Mouse (Mus musculus) hematopoietic stem cell, adult 5-6 weeks (primary cell): ENCODE data around the gene Rnf145. TPM values are rescaled to one million over a fixed set of nuclear protein-coding genes. Genes with fewer than 3 reads are reported as not detected.
"Not testable (repeated sequence)": the region's sequence is repeated elsewhere in the genome, so short reads cannot be mapped to it uniquely, and the experiment has no call there.

Experiments
- ATAC-seq, 2 experiments: fragments of 125-278 bp in 1 of 2; replicated peaks in 1 of 2; 2 replicates each; pipeline ENCODE4 v1.8.0; 2016 to 2017; ENCODE audit warnings: inconsistent platforms in 2 of 2, mild to moderate bottlenecking in 2 of 2, moderate number of reproducible peaks in 2 of 2, low read depth in 1 of 2, moderate TSS enrichment in 1 of 2; ENCODE audit not compliant: low FRiP score in 2 of 2, poor library complexity in 2 of 2, severe bottlenecking in 2 of 2, insufficient read depth in 1 of 2, low TSS enrichment in 1 of 2
- total RNA-seq: library from RNA; stranded (forward); fragments of 172-1452, 232-1000 nt; gene quantifications from 2 replicates; pipeline ENCODE4 v1.2.3, GENCODE M21; 2017

The Rnf145 gene
- total RNA-seq, 1 experiment from 2014 or later: 44.7 TPM

- peak; percentile 71 to 84 for ATAC-seq
Observed at GRCm38 (mm10) chr11:44545181-44545580, 26.4 kb downstream of the Rnf145 start.

- peak; percentile 54 to 60 for ATAC-seq
Observed at GRCm38 (mm10) chr11:44546250-44546649, 27.5 kb downstream of the Rnf145 start.

- no peak for ATAC-seq
Observed at GRCm38 (mm10) chr11:44547651-44548196, 29.0 kb downstream of the Rnf145 start.

- ATAC-seq: no peak
Observed at GRCm38 (mm10) chr11:44548816-44549215, 30.1 kb downstream of the Rnf145 start.

- ATAC-seq: no peak
Observed at GRCm38 (mm10) chr11:44549511-44550278, 30.9 kb downstream of the Rnf145 start.

- ATAC-seq: no peak
Observed at GRCm38 (mm10) chr11:44550996-44551395, 32.2 kb downstream of the Rnf145 start.

- ATAC-seq: no peak
Observed at GRCm38 (mm10) chr11:44554339-44554738, 35.6 kb downstream of the Rnf145 start.

- no peak for ATAC-seq
Observed at GRCm38 (mm10) chr11:44558521-44558920, 39.8 kb downstream of the Rnf145 start.

GRCm38 (mm10) chr11:44559466-44559865, 40.7 kb downstream of the Rnf145 start:
- ATAC-seq: no peak

- no peak for ATAC-seq
Observed at GRCm38 (mm10) chr11:44560396-44560795, 41.6 kb downstream of the Rnf145 start.

- ATAC-seq: no peak
Observed at GRCm38 (mm10) chr11:44561476-44562015, 42.8 kb downstream of the Rnf145 start.

GRCm38 (mm10) chr11:44562389-44563135, 43.8 kb downstream of the Rnf145 start:
- ATAC-seq: no peak

- no peak for ATAC-seq
Observed at GRCm38 (mm10) chr11:44564245-44564864, 45.6 kb downstream of the Rnf145 start.

GRCm38 (mm10) chr11:44564940-44565339, 46.2 kb downstream of the Rnf145 start:
- ATAC-seq: no peak

GRCm38 (mm10) chr11:44570336-44570735, 51.6 kb downstream of the Rnf145 start:
- not testable (repeated sequence) for ATAC-seq

GRCm38 (mm10) chr11:44572781-44573180, 54.0 kb downstream of the Rnf145 start:
- no peak for ATAC-seq

- no peak for ATAC-seq
Observed at GRCm38 (mm10) chr11:44573396-44573795, 54.6 kb downstream of the Rnf145 start.

GRCm38 (mm10) chr11:44574391-44574790, 55.6 kb downstream of the Rnf145 start:
- ATAC-seq: no peak
